Mouse (Mus musculus) heart, adult 9 months (tissue): ENCODE data around the gene Slc30a1.

ENCODE experiments used
- DNase-seq, 2 experiments: peaks; one replicate each; pipeline ENCODE4 v3.0.0; 2022; ENCODE audit warnings: low spot score in 2 of 2

Gene Slc30a1

GRCm38 (mm10) chr1:191943638-191944037, 37.1 kb downstream of the Slc30a1 start:
- DNase-seq = no peak

GRCm38 (mm10) chr1:191945341-191945740, 38.8 kb downstream of the Slc30a1 start:
- DNase-seq = no peak

GRCm38 (mm10) chr1:191945756-191946155, 39.2 kb downstream of the Slc30a1 start:
- no peak for DNase-seq

GRCm38 (mm10) chr1:191946261-191946660, 39.7 kb downstream of the Slc30a1 start:
- DNase-seq = peak; percentile 72 to 75

GRCm38 (mm10) chr1:191946835-191947234, 40.3 kb downstream of the Slc30a1 start:
- no peak for DNase-seq

GRCm38 (mm10) chr1:191947796-191948195, 41.2 kb downstream of the Slc30a1 start:
- DNase-seq = no peak

- no peak for DNase-seq
These were observed 42.0 kb downstream of the Slc30a1 start for GRCm38 (mm10) chr1:191948600-191948999.

GRCm38 (mm10) chr1:191950611-191951010, 44.0 kb downstream of the Slc30a1 start:
- DNase-seq = no peak

GRCm38 (mm10) chr1:191952733-191953335, 46.3 kb downstream of the Slc30a1 start:
- DNase-seq = no peak

- peak; percentile 74 to 88 for DNase-seq
These were observed 48.5 kb downstream of the Slc30a1 start for GRCm38 (mm10) chr1:191955101-191955500.

- peak; percentile 69 to 79 for DNase-seq
These were observed 49.7 kb downstream of the Slc30a1 start for GRCm38 (mm10) chr1:191956261-191956660.

GRCm38 (mm10) chr1:191956871-191957270, 50.3 kb downstream of the Slc30a1 start:
- DNase-seq = peak; percentile 48 to 56

- DNase-seq = peak; percentile 47 to 57
These were observed 50.8 kb downstream of the Slc30a1 start for GRCm38 (mm10) chr1:191957321-191957720.

GRCm38 (mm10) chr1:191960946-191961345, 54.4 kb downstream of the Slc30a1 start:
- DNase-seq = no peak
